Mouse (Mus musculus): ENCODE measurements around the gene Gtpbp1. TPM values are rescaled to one million over a fixed set of nuclear protein-coding genes. Genes with fewer than 3 reads are reported as not detected.

The Gtpbp1 gene
- polyA plus RNA-seq, 1 experiment = 52.7 TPM

GRCm38 (mm10) chr15:79708229-79708822 lies 17.7 kb downstream of the Gtpbp1 start:
- Histone ChIP-seq H3K79me2 (ENCODE audit: control insufficient read depth, insufficient read depth) (no peaks in the 10 kb centered on the region), H3K4me2 (ENCODE audit: low read depth) (no peak overlapping the region), H3ac (ENCODE audit: control insufficient read depth, insufficient read length) (no peak overlapping the region), H3K4me3 (no peak overlapping the region), H3K27me3 (ENCODE audit: control insufficient read depth, insufficient read depth, insufficient read length) (no peaks in the 10 kb centered on the region), H3K36me3 (ENCODE audit: control insufficient read depth, insufficient read depth) (peaks cover 35% of the 10 kb centered on the region)
- TF ChIP-seq CEBPB (IDR thresholded peaks at IDR 0.05; ENCODE audit: insufficient read depth, poor library complexity, severe bottlenecking) (no peak), POLR2A (IDR thresholded peaks at IDR 0.05; ENCODE audit: insufficient read length, low read depth) (no peak), POLR2AphosphoS2 (IDR thresholded peaks at IDR 0.05; ENCODE audit: insufficient read length, low read depth) (no peak), MAX (IDR thresholded peaks at IDR 0.05; ENCODE audit: low read depth) (no peak), REST (IDR thresholded peaks at IDR 0.05; ENCODE audit: insufficient read depth, insufficient read length) (no peak), USF1 (IDR thresholded peaks at IDR 0.05; ENCODE audit: low read depth) (no peak), SRF (IDR thresholded peaks at IDR 0.05; ENCODE audit: control insufficient read depth, insufficient read length, low read depth) (no peak), MYOG (IDR thresholded peaks at IDR 0.05; ENCODE audit: control insufficient read depth in 1 of 3, insufficient read depth in 1 of 3, insufficient read length in 2 of 3, low read depth in 2 of 3) (no peak), TCF3 (IDR thresholded peaks at IDR 0.05; ENCODE audit: insufficient read length, low read depth) (no peak), MYOD1 (IDR thresholded peaks at IDR 0.05; ENCODE audit: control insufficient read depth in 1 of 3, insufficient read length in 2 of 3, low read depth in 2 of 3) (no peak), TCF12 (IDR thresholded peaks at IDR 0.05; ENCODE audit: insufficient read depth, poor library complexity, severe bottlenecking) (no peak), E2F4 (IDR thresholded peaks at IDR 0.05; ENCODE audit: insufficient read depth) (no peak)

- peaks cover 46% of the 10 kb centered on the region for H3K36me3 ChIP-seq (ENCODE audit: control insufficient read depth, insufficient read depth)
- no peak for TF ChIP-seq SRF (IDR thresholded peaks at IDR 0.05; ENCODE audit: control insufficient read depth, insufficient read length, low read depth)
- no peak for TF ChIP-seq MYOD1 (IDR thresholded peaks at IDR 0.05; ENCODE audit: control insufficient read depth in 1 of 3, insufficient read length in 2 of 3, low read depth in 2 of 3)
- no peak for TF ChIP-seq E2F4 (IDR thresholded peaks at IDR 0.05; ENCODE audit: insufficient read depth)
- no peak for TF ChIP-seq REST (IDR thresholded peaks at IDR 0.05; ENCODE audit: insufficient read depth, insufficient read length)
- TF ChIP-seq TCF3 (IDR thresholded peaks at IDR 0.05; ENCODE audit: insufficient read length, low read depth) = no peak
- TF ChIP-seq MYOG (IDR thresholded peaks at IDR 0.05; ENCODE audit: control insufficient read depth in 1 of 3, insufficient read depth in 1 of 3, insufficient read length in 2 of 3, low read depth in 2 of 3) = no peak
- TF ChIP-seq CEBPB (IDR thresholded peaks at IDR 0.05; ENCODE audit: insufficient read depth, poor library complexity, severe bottlenecking) = no peak
- no peak for TF ChIP-seq POLR2AphosphoS2 (IDR thresholded peaks at IDR 0.05; ENCODE audit: insufficient read length, low read depth)
- no peak for TF ChIP-seq USF1 (IDR thresholded peaks at IDR 0.05; ENCODE audit: low read depth)
- TF ChIP-seq POLR2A (IDR thresholded peaks at IDR 0.05; ENCODE audit: insufficient read length, low read depth) = no peak
- TF ChIP-seq MAX (IDR thresholded peaks at IDR 0.05; ENCODE audit: low read depth) = no peak
- no peak for TF ChIP-seq TCF12 (IDR thresholded peaks at IDR 0.05; ENCODE audit: insufficient read depth, poor library complexity, severe bottlenecking)
Measured at GRCm38 (mm10) chr15:79715646-79716045, 25.0 kb downstream of the Gtpbp1 start.

DNA sequence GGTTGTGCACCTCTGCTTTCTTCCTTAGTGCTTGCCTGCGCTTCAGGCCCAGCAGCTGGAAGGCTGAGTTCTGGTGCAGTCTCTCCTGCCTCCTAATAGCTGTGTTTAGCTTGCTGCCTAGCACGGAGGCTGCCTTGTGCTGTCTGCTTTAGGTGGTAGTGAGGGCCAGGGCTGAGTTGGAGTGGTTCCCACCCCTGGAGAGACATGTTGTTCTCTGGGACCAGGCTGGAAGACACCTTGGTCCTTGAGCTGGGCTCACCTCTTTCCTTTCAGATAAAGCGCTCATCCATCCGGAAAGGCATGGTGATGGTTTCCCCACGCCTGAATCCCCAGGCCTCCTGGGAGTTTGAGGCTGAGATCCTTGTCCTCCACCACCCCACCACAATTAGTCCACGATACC lies 26.1 kb downstream of the Gtpbp1 start:
- Histone ChIP-seq H3K4me3 (no peak overlapping the region), H3K79me2 (ENCODE audit: control insufficient read depth, insufficient read depth) (no peaks in the 10 kb centered on the region), H3K4me2 (ENCODE audit: low read depth) (no peak overlapping the region), H3K27me3 (ENCODE audit: control insufficient read depth, insufficient read depth, insufficient read length) (no peaks in the 10 kb centered on the region), H3ac (ENCODE audit: control insufficient read depth, insufficient read length) (no peak overlapping the region), H3K36me3 (ENCODE audit: control insufficient read depth, insufficient read depth) (peaks cover 41% of the 10 kb centered on the region)
- TF ChIP-seq POLR2A (IDR thresholded peaks at IDR 0.05; ENCODE audit: insufficient read length, low read depth) (no peak), MAX (IDR thresholded peaks at IDR 0.05; ENCODE audit: low read depth) (no peak), CEBPB (IDR thresholded peaks at IDR 0.05; ENCODE audit: insufficient read depth, poor library complexity, severe bottlenecking) (no peak), USF1 (IDR thresholded peaks at IDR 0.05; ENCODE audit: low read depth) (no peak), MYOD1 (IDR thresholded peaks at IDR 0.05; ENCODE audit: control insufficient read depth in 1 of 3, insufficient read length in 2 of 3, low read depth in 2 of 3) (no peak), REST (IDR thresholded peaks at IDR 0.05; ENCODE audit: insufficient read depth, insufficient read length) (no peak), POLR2AphosphoS2 (IDR thresholded peaks at IDR 0.05; ENCODE audit: insufficient read length, low read depth) (no peak), E2F4 (IDR thresholded peaks at IDR 0.05; ENCODE audit: insufficient read depth) (no peak), MYOG (IDR thresholded peaks at IDR 0.05; ENCODE audit: control insufficient read depth in 1 of 3, insufficient read depth in 1 of 3, insufficient read length in 2 of 3, low read depth in 2 of 3) (no peak), SRF (IDR thresholded peaks at IDR 0.05; ENCODE audit: control insufficient read depth, insufficient read length, low read depth) (no peak), TCF3 (IDR thresholded peaks at IDR 0.05; ENCODE audit: insufficient read length, low read depth) (no peak), TCF12 (IDR thresholded peaks at IDR 0.05; ENCODE audit: insufficient read depth, poor library complexity, severe bottlenecking) (no peak)

More at GRCm38 (mm10) chr15:79715646-79716045, 25.0 kb downstream of the Gtpbp1 start:
- no peak overlapping the region for H3K4me3 ChIP-seq
- no peak overlapping the region for H3K4me2 ChIP-seq (ENCODE audit: low read depth)
- no peak overlapping the region for H3ac ChIP-seq (ENCODE audit: control insufficient read depth, insufficient read length)
- no peaks in the 10 kb centered on the region for H3K79me2 ChIP-seq (ENCODE audit: control insufficient read depth, insufficient read depth)
- no peaks in the 10 kb centered on the region for H3K27me3 ChIP-seq (ENCODE audit: control insufficient read depth, insufficient read depth, insufficient read length)

DNA sequence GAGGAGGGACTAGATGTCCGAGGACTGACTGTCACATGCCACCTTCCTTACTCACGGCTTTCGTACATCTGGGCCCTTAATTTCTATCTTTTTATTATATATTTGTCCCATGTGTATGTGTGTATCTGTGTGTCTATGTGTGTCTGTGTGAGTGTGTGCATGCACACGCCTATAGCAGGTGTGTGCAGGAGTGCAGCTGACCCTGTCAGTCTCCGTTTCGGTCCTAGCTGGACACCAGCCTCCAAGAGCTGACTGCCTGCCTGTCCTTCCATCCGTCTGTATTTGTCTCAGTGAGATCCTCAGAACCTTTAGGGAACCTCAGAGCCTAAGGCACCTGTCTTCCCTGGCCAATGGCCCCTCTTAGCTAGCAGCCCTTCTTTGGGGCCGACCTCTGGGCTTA lies 29.6 kb downstream of the Gtpbp1 start:
- H3ac ChIP-seq (ENCODE audit: control insufficient read depth, insufficient read length) = no peak overlapping the region
- no peak overlapping the region for H3K4me3 ChIP-seq
- H3K27me3 ChIP-seq (ENCODE audit: control insufficient read depth, insufficient read depth, insufficient read length) = no peaks in the 10 kb centered on the region
- H3K79me2 ChIP-seq (ENCODE audit: control insufficient read depth, insufficient read depth) = no peaks in the 10 kb centered on the region
- H3K4me2 ChIP-seq (ENCODE audit: low read depth) = no peak overlapping the region
- peaks cover 35% of the 10 kb centered on the region for H3K36me3 ChIP-seq (ENCODE audit: control insufficient read depth, insufficient read depth)
- TF ChIP-seq TCF3 (IDR thresholded peaks at IDR 0.05; ENCODE audit: insufficient read length, low read depth) (no peak), E2F4 (IDR thresholded peaks at IDR 0.05; ENCODE audit: insufficient read depth) (no peak), USF1 (IDR thresholded peaks at IDR 0.05; ENCODE audit: low read depth) (no peak), MYOD1 (IDR thresholded peaks at IDR 0.05; ENCODE audit: control insufficient read depth in 1 of 3, insufficient read length in 2 of 3, low read depth in 2 of 3) (peak in 2 of 3 experiments; percentile 57 to 64), SRF (IDR thresholded peaks at IDR 0.05; ENCODE audit: control insufficient read depth, insufficient read length, low read depth) (no peak)
